ENCODE assay signal across 11 mouse cellular contexts in the genomic region with DNA sequence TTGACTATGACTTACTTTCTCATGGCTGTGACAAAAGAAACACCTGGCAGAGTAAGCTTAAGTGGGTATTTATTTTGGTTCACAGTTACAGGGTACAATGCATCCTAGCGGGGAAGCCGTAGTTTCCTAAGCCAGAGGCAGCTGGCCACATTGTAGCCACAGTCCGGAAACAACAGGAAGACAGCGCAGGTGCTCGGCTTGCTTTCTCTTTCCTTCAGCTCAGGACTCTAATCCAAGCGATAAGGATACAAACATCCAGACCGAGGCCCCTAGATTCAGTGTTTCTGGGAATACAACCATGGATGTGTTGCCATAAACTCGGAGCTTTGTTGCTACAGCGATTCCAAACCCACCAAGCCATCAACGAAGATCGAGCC. TPM values are rescaled to one million over a fixed set of nuclear protein-coding genes. Genes with fewer than 3 reads are reported as not detected.
A peak's percentile ranks its signal among the peaks of the same experiment; 100 is the strongest.
DNase-seq lines count a peak whose midpoint lies in the region; ATAC-seq lines count a peak whose summit lies in the region.
"Had no signal": no experiment of that assay in that cellular context is flagged by ENCODE, and none has a peak within 500 bp of the region (broad histone marks: within the 10 kb centered on the region; RNA-seq: fewer than 3 reads in every experiment).

No protein-coding gene starts in this region.

- peak overlapping the region; percentile 83; the same call in 1 of the 2 replicates for H3K4me2 ChIP-seq in kidney, embryonic 15.5 days
- peak overlapping the region; percentile 97; the same call in 1 of the 2 replicates for H3K4me2 ChIP-seq in limb, embryonic 13.5 days (replicated peaks)

- 75% methylated on average over 11 of the region's 11 CpGs for WGBS in kidney, embryonic 15.5 days
- WGBS in limb, embryonic 13.5 days: 79% methylated on average over 11 of the region's 11 CpGs

- peaks cover 74% of the 10 kb centered on the region for H3K4me1 ChIP-seq in kidney, embryonic 15.5 days
- peaks cover 61% of the 10 kb centered on the region for H3K4me1 ChIP-seq in limb, embryonic 13.5 days

- H3K27ac ChIP-seq in kidney, embryonic 15.5 days: peak overlapping the region; percentile 97
- H3K27ac ChIP-seq in limb, embryonic 13.5 days: peak overlapping the region; percentile 6; the same call in 1 of the 2 replicates
- H3K27ac ChIP-seq: liver, embryonic 13.5 days had no signal

- peak; percentile 22 for DNase-seq in cerebellum, adult 11-12 months
- no peak for DNase-seq in cerebellum, postnatal 25 days
- no peak for DNase-seq in kidney, postnatal 25 days
- DNase-seq in 416B (ENCODE audit: low read depth) (peak; percentile 22), MN1 (ENCODE audit: low spot score) (no peak)
- DNase-seq: liver, embryonic 13.5 days; right cerebral cortex, adult 18-20 months had no signal

- no peak for ATAC-seq in kidney, embryonic 15.5 days (replicated peaks; ENCODE audit: low FRiP score)
- no peak for ATAC-seq in limb, embryonic 13.5 days (ENCODE audit: low FRiP score, low read depth)
- no peak for ATAC-seq in monocyte, adult 5-6 weeks (replicated peaks; ENCODE audit: insufficient number of reproducible peaks, low FRiP score, low TSS enrichment, poor library complexity, severe bottlenecking)
- ATAC-seq: hindbrain, embryonic 16.5 days had no signal

- no peak overlapping the region for H3K4me3 ChIP-seq in kidney, embryonic 15.5 days (replicated peaks)
- H3K4me3 ChIP-seq in limb, embryonic 13.5 days: no peak overlapping the region

- no peak overlapping the region for H3K9ac ChIP-seq in kidney, embryonic 15.5 days
- no peak overlapping the region for H3K9ac ChIP-seq in limb, embryonic 13.5 days
- H3K9ac ChIP-seq: liver, embryonic 13.5 days had no signal

- no peaks in the 10 kb centered on the region for H3K9me3 ChIP-seq in kidney, embryonic 15.5 days (replicated peaks)
- H3K9me3 ChIP-seq in limb, embryonic 13.5 days: no peaks in the 10 kb centered on the region
- H3K9me3 ChIP-seq: liver, embryonic 13.5 days had no signal

- peaks cover 15% of the 10 kb centered on the region for H3K36me3 ChIP-seq in kidney, embryonic 15.5 days
- H3K36me3 ChIP-seq in limb, embryonic 13.5 days: peaks cover 5% of the 10 kb centered on the region

- peaks cover 32% of the 10 kb centered on the region for H3K27me3 ChIP-seq in kidney, embryonic 15.5 days
- peaks cover 34% of the 10 kb centered on the region for H3K27me3 ChIP-seq in limb, embryonic 13.5 days

RNA-seq across cellular contexts. Expression of gene Pex16, which starts 1.1 kb away (rescaled TPM):
- polyA plus RNA-seq in kidney, embryonic 15.5 days (2015; fragmentation: Nextera tagmentation; extraction: Ambion mirVana): 24.7 and 29.5 TPM in 2 replicates
- 18.6 and 20.6 TPM in 2 replicates for polyA plus RNA-seq in limb, embryonic 13.5 days (2015; fragmentation: Nextera tagmentation; extraction: Ambion mirVana)
- total RNA-seq in monocyte, adult 5-6 weeks (2017): 17.0 to 22.6 TPM (median 20.1 TPM) in 3 replicates

RNA-seq across cellular contexts. Expression of gene Large2, which starts 1.2 kb away (rescaled TPM):
- polyA plus RNA-seq in kidney, embryonic 15.5 days (2015; fragmentation: Nextera tagmentation; extraction: Ambion mirVana): 26.0 and 29.5 TPM in 2 replicates
- 11.9 and 13.3 TPM in 2 replicates for polyA plus RNA-seq in limb, embryonic 13.5 days (2015; fragmentation: Nextera tagmentation; extraction: Ambion mirVana)
- total RNA-seq in monocyte, adult 5-6 weeks (2017): not detected in 3 replicates

RNA-seq across cellular contexts. Expression of gene 1700029I15Rik, which starts 8.9 kb away (rescaled TPM):
- 3.2 and 3.4 TPM in 2 replicates for polyA plus RNA-seq in kidney, embryonic 15.5 days (2015; fragmentation: Nextera tagmentation; extraction: Ambion mirVana)
- polyA plus RNA-seq in limb, embryonic 13.5 days (2015; fragmentation: Nextera tagmentation; extraction: Ambion mirVana): 2.3 and 4.8 TPM in 2 replicates
- total RNA-seq in monocyte, adult 5-6 weeks (2017): 1.6 to 6.7 TPM (median 4.8 TPM) in 3 replicates

RNA-seq across cellular contexts. Expression of gene Mapk8ip1, which starts 27.6 kb away (rescaled TPM):
- polyA plus RNA-seq in kidney, embryonic 15.5 days (2015; fragmentation: Nextera tagmentation; extraction: Ambion mirVana): 32.1 and 34.9 TPM in 2 replicates
- 27.6 and 28.9 TPM in 2 replicates for polyA plus RNA-seq in limb, embryonic 13.5 days (2015; fragmentation: Nextera tagmentation; extraction: Ambion mirVana)
- total RNA-seq in monocyte, adult 5-6 weeks (2017): not detected in 3 replicates

Comparison
In these comparisons a context has a peak if more than half of its experiments do, and no peak if none do; other contexts are left out.
1. DNase-seq: peak in cerebellum, adult 11-12 months (single experiment) and 416B (single experiment); none in cerebellum, postnatal 25 days (0 of 2), kidney, postnatal 25 days (0 of 2) and MN1 (single experiment).